Mouse (Mus musculus) spleen, adult 2 months (tissue): ENCODE data around the gene Boc.

Source experiments
- CTCF ChIP-seq: fragments of 200-500 bp; IDR thresholded peaks from 2 replicates; pipeline ENCODE4 v1.5.1; 2011; ENCODE audit warnings: mild to moderate bottlenecking, inconsistent platforms; ENCODE audit not compliant: insufficient read depth, insufficient read length, insufficient replicate concordance; ENCODE audit errors: extremely low read depth
- POLR2A ChIP-seq: fragments of 200-500 bp; IDR thresholded peaks from 2 replicates; pipeline ENCODE4 v1.6.1; 2011; ENCODE audit warnings: low read depth, low read length, inconsistent platforms

DNA sequence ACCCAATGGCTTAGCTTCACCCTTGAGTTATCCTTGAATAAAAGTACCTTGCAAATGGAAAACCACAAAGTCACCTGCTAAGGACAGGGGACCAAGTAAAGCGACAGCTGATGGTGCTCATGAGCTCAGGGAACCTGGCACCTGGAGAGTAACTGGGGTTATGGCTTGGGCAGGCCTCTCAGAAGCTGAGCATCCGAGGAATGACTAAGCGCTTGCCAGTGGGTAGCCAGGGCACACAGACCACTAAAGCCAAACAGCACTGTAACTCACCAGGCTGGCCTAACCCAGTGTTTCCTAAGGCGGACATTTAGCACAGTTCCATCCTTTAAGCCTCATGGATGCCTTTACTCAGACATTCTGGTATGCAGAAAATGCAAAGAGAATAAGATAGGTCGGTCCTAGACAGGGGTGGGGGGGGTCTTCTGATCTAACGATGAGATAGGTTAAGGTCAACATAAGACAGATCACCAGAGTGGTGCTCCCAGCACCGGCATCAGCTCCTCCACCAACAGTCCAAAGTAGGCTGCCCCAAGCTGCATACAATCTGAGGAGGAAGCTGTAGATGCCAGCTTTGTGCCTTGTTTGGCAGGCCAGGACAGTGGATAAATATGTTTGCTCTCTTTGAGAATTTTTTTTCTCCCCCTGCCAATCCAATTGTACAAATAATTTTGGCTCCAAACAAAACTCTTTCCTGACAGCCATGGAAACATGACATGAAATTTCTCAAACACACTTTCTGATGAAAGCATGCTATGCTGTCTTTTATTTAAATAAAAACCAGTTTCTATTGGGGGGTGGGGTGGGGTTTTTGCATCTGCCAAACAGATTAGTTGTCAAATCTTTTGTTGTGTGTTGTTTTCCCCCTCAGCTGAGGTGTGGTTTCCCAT, 49.0 kb downstream of the Boc start:
- no peak for TF ChIP-seq POLR2A
- TF ChIP-seq CTCF: no peak
